Mouse (Mus musculus) kidney, postnatal 36 days (tissue): Measurements from ENCODE around the gene Lats1.
A peak's percentile ranks its signal among the peaks of the same experiment; 100 is the strongest.

ENCODE experiments used
- DNase-seq, 2 experiments: peaks; one replicate each; pipeline ENCODE4 v3.0.0; 2021 to 2022; ENCODE audit warnings: mixed read lengths in 2 of 2

Gene Lats1

GRCm38 (mm10) chr10:7680731-7681301, at the start of gene Lats1, which contains the start of gene Pcmt1:
Gene Lats1, plus strand, starts transcription at chr10:7681214.
Gene Pcmt1, minus strand, starts transcription at chr10:7681136.
- DNase-seq, result peak; percentile 79 to 94

- DNase-seq, result no peak
These were observed 40.6 kb upstream of the Lats1 start for GRCm38 (mm10) chr10:7640366-7640765.

GRCm38 (mm10) chr10:7645911-7646310, 35.1 kb upstream of the Lats1 start:
- DNase-seq, result no peak

GRCm38 (mm10) chr10:7649059-7649458, 32.0 kb upstream of the Lats1 start:
- no peak for DNase-seq

- DNase-seq, result no peak
These were observed 30.0 kb upstream of the Lats1 start for GRCm38 (mm10) chr10:7651057-7651456.

- peak in 1 of 2 experiments; percentile 13 for DNase-seq
These were observed 18.4 kb upstream of the Lats1 start for GRCm38 (mm10) chr10:7662471-7663141.

- peak; percentile 89 to 96 for DNase-seq
These were observed 17.6 kb upstream of the Lats1 start for GRCm38 (mm10) chr10:7663159-7664026.

GRCm38 (mm10) chr10:7664027-7664526, 16.9 kb upstream of the Lats1 start:
- peak in 1 of 2 experiments; percentile 8 for DNase-seq

- no peak for DNase-seq
These were observed 16.1 kb upstream of the Lats1 start for GRCm38 (mm10) chr10:7664889-7665288.

GRCm38 (mm10) chr10:7667342-7667802, 13.6 kb upstream of the Lats1 start, which contains the start of gene Nup43:
Gene Nup43, plus strand, starts transcription at chr10:7667503.
- peak; percentile 94 to 96 for DNase-seq

GRCm38 (mm10) chr10:7673673-7674072, 7.3 kb upstream of the Lats1 start:
- peak; percentile 26 to 56 for DNase-seq

GRCm38 (mm10) chr10:7681343-7682025, 470 bp downstream of the Lats1 start:
- DNase-seq, result peak; percentile 78 to 85

GRCm38 (mm10) chr10:7682249-7682648, 1.2 kb downstream of the Lats1 start:
- DNase-seq, result no peak

- no peak for DNase-seq
These were observed 5.9 kb downstream of the Lats1 start for GRCm38 (mm10) chr10:7686902-7687301.

GRCm38 (mm10) chr10:7695286-7695685, 14.3 kb downstream of the Lats1 start:
- DNase-seq, result peak in 1 of 2 experiments; percentile 18

- no peak for DNase-seq
These were observed 19.1 kb downstream of the Lats1 start for GRCm38 (mm10) chr10:7700120-7700519.

- DNase-seq, result no peak
These were observed 21.6 kb downstream of the Lats1 start for GRCm38 (mm10) chr10:7702586-7702985.

GRCm38 (mm10) chr10:7710121-7710520, 29.1 kb downstream of the Lats1 start:
- no peak for DNase-seq

- DNase-seq, result no peak
These were observed 31.5 kb downstream of the Lats1 start for GRCm38 (mm10) chr10:7712506-7712905.

- DNase-seq, result no peak
These were observed 34.0 kb downstream of the Lats1 start for GRCm38 (mm10) chr10:7715056-7715455.

- DNase-seq, result peak; percentile 95 to 98
These were observed 44.9 kb downstream of the Lats1 start, which contains the start of gene Katna1 for GRCm38 (mm10) chr10:7725751-7726500. Gene Katna1, plus strand, starts transcription at chr10:7726000.

- peak in 1 of 2 experiments; percentile 9 for DNase-seq
These were observed 45.4 kb downstream of the Lats1 start for GRCm38 (mm10) chr10:7726501-7726812.
